Mouse (Mus musculus): ENCODE results near the gene Il21r. TPM values are rescaled to one million over a fixed set of nuclear protein-coding genes. Genes with fewer than 3 reads are reported as not detected.

Il21r gene
- total RNA-seq, 2 experiments from 2014 or later = 0.09 to 0.10 TPM

DNA sequence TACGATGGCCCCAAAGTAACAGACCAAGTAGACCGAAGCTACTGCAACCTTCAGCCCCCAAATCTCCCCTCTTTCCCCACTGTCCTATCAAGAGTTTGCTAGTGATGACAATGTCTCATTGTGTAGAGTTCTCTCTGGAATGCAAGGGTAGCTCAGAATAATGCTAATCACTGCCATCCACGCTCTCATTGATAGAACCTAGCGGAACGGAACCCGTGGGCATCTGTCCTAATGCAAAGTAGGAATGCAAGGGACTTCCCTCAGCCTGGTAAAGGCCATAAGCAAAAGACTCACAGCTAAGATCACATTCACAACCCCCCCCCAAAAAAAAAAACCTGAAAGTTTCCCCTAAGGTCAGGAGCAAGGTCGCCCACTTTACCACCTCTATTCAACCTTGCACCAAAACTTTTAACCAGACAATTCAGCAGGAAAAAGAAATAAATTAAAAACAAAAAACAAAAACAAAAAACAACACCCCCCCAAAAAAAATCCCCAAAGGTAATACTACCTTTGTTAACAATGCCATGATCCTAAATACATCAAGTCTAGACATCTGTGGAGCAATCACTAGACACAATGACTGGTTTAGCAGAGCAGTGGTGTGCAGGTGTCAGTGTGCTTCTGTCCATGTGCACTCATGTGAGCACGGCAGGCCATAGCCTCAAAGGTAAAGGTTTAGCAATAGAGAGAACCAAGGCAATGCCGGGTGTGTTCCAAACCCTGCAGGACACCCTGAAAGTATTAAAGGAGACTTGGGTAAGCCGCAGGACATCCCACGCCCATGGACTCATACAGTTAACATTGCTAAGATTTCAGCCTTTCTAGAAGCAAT is 5.5 kb upstream of the Il21r start:
- no peak for DNase-seq
- intact Hi-C loops (cut with DNase I; ENCODE audit: low total_unique reads) = no loop called here

- DNase-seq = no peak
- intact Hi-C loops (cut with DNase I; ENCODE audit: low total_unique reads) = no loop called here
Measured at GRCm38 (mm10) chr7:125599373-125599973, 3.8 kb upstream of the Il21r start.

DNA sequence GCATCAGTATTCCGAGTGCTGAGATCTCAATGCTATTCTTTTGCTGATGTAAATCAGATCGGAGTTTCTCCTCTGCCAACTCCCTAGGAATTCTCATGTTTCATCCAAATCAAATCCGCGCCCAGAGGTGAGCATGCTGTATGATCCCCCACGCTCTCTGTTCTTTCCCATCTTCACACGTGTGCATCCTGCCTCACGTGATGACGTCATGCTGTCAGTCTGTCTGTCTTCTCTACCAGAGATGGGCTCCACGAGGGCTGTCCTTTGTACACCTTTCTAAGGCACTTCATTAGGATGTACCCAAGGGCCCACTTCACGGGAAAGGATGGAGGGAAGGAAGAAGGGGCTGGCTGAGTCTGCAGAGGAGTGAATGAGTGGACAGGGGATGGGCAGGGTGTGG is 3.1 kb upstream of the Il21r start:
- DNase-seq = no peak
- intact Hi-C loops (cut with DNase I; ENCODE audit: low total_unique reads) = no loop called here

DNA sequence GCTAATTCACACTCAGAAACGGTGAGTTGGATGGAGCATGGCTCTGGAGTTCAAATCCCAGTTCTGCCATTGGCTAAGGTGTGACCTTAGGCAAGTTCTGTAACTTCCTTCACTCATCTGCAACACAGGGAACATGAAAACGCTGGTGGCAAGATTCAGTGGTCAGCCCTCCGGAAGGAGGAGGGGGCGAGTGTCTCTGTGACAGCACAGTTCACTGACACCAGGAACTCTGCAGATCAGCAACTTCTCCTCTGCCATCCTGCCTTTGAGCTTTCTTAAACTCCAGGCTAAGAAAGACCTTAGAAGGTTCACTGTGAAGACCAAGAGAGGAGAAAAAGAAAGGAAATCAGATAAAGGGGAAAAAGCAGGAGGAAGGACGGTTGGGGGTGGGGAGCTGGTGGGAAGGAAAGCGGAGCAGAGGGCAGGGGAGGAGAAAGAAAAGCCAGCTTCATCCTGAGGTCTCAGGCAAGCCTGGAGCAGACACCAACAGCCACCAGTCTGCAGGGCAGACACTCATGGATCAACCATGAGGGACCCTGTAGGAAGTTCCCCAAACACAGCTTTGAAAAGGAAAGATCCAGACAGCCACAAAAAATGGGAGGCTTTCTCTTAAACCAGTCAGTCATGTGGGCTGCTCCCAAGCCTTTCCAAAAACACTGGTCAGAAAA is 2.5 kb upstream of the Il21r start:
- intact Hi-C loops (cut with DNase I; ENCODE audit: low total_unique reads) = no loop called here
- DNase-seq = no peak

DNA sequence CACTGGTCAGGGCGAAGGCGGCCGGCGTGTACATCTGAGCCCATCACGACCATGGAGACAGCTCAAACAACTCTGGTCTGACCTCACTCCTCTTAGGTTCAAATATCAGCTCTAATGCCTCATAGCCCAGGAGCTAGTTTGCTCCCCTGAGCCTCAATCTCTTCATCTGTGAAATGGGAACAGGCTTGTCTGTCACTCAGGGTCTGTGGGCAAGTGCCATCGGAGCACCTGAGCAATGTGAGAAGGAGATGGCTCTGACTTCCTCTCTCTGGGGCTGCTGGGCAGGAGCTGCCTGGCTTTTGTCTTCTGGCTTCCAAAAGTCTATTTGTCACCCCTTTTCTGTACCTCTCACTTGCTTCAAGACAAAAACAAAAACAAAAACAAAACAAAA is 2.0 kb upstream of the Il21r start:
- DNase-seq = no peak
- intact Hi-C loops (cut with DNase I; ENCODE audit: low total_unique reads) = no loop called here

GRCm38 (mm10) chr7:125601821-125602448 is 1.3 kb upstream of the Il21r start:
- DNase-seq = no peak
- intact Hi-C loops (cut with DNase I; ENCODE audit: low total_unique reads) = no loop called here

DNA sequence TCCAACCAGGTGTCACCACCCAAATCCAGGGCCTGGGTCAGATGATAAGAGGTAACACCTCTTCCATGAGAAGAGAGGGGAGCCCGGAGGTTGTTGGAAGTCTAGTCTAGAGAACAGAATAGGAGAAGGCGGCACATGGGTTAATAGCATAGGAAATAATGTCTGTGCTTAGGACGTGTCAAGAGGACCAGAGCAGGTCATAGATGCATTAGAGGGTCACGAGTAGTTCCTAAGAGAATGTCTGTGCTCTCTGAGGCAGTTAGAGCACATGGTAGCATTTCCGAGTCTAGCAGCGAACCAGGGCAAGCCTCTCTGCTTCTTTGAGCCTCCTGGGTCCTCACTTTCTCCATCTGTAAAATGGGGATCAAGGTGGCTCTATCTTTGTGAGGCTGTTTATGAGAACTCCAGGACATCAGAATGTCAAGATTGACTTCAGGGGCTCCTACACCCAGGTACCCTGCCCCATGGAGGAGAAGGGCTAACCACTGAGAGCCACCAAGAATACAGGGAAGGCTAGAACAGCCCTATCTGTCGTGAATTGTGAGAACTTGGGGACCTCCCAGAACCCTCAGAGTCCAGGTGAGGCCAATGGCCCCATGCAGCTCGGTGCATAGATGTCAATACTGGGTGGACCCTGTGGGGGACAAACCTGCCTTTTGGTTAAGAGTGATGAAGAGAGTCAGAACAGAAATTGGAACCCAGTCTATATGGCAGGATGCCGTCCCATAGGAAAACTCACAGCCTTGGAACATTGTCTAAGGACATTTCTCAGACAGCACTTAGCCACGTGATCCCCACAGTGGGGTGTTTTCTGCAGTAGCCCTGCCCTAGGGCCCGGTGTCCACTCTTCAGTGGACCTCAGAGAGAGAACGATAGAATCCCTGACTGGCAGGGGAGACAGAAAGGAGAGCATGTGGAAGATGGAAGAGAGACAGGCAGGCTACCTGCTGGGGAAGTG is 1.4 kb downstream of the Il21r start:
- no peak for DNase-seq

DNA sequence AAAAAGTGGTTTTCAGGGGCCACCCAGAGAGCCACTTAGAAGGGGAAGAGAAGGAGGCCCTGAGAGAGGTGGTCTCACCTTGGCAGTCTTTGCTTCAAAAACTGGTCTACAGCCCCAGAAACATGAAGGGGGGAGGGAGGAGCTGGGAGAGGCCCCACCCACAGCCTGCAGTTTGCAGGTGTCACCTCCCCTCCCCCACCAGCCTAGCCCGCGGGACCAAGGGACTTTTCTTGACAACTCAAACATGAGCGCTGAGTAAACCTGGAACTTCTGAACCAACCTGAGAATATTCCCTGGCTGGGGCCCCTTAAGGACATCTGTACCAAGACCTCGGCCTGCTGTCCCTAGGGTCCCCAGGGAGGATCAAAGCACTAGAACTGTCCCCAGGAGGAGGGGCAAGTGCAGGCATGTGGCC is 2.5 kb downstream of the Il21r start:
- intact Hi-C loops (cut with DNase I; ENCODE audit: low total_unique reads) = no loop called here
- no peak for DNase-seq

More for the DNA sequence above, 1.4 kb downstream of the Il21r start:
- intact Hi-C loops (cut with DNase I; ENCODE audit: low total_unique reads) = no loop called here

DNA sequence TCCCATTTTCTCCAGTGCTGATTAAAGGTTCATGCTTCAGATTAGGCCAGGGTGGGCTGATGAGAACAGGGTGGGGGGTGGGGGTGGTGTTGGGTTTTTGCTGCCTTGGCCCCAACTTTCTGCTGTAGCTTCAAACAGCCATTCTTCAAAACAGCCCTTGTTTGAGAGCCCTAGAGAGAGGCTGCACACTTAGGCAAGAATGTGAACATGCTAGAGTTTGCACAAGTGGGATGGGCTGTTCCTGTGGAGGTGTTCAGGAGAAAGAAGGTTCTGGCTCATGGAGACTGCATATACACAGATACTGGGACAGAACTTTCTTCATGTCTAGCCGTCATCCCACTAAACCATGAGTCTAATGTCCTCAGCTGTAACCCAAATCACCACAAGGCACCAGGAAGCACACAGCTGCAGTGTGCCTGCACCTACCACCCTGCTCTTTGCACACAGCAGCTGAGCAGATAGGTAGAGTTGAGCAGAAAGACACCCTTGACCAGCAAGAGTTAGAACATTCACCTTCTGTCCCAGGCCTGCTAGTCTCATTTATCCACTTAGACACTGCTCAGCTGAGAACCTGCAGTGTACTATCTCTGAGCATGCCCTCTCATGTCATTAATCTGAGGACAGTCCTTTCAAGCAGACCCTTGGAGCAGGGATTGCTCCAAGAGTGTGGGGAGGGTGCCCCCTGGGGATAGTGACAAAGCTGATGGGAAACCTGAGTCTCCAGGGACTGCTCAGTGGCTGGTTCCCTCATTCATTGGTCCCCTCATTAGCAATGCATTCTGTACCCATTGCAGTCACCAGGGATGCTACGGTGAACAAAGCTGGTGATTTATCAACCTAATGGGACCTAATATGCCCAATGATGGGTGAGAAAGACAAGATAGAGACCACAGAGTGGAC is 3.3 kb downstream of the Il21r start:
- DNase-seq = no peak
- intact Hi-C loops (cut with DNase I; ENCODE audit: low total_unique reads) = no loop called here

GRCm38 (mm10) chr7:125607384-125608182 is 4.4 kb downstream of the Il21r start:
- intact Hi-C loops (cut with DNase I; ENCODE audit: low total_unique reads) = no loop called here
- DNase-seq = no peak

GRCm38 (mm10) chr7:125608183-125608688 is 5.0 kb downstream of the Il21r start:
- DNase-seq = no peak
- intact Hi-C loops (cut with DNase I; ENCODE audit: low total_unique reads) = no loop called here

- no peak for DNase-seq
- intact Hi-C loops (cut with DNase I; ENCODE audit: low total_unique reads) = no loop called here
Measured at GRCm38 (mm10) chr7:125613579-125613978, 10.3 kb downstream of the Il21r start.

GRCm38 (mm10) chr7:125615453-125615852 is 12.2 kb downstream of the Il21r start:
- intact Hi-C loops (cut with DNase I; ENCODE audit: low total_unique reads) = no loop called here
- DNase-seq = no peak

- intact Hi-C loops (cut with DNase I; ENCODE audit: low total_unique reads) = no loop called here
- DNase-seq = no peak
Measured at GRCm38 (mm10) chr7:125618016-125618415, 14.8 kb downstream of the Il21r start.

- intact Hi-C loops (cut with DNase I; ENCODE audit: low total_unique reads) = no loop called here
Measured at GRCm38 (mm10) chr7:125620077-125620476, 16.8 kb downstream of the Il21r start.

DNA sequence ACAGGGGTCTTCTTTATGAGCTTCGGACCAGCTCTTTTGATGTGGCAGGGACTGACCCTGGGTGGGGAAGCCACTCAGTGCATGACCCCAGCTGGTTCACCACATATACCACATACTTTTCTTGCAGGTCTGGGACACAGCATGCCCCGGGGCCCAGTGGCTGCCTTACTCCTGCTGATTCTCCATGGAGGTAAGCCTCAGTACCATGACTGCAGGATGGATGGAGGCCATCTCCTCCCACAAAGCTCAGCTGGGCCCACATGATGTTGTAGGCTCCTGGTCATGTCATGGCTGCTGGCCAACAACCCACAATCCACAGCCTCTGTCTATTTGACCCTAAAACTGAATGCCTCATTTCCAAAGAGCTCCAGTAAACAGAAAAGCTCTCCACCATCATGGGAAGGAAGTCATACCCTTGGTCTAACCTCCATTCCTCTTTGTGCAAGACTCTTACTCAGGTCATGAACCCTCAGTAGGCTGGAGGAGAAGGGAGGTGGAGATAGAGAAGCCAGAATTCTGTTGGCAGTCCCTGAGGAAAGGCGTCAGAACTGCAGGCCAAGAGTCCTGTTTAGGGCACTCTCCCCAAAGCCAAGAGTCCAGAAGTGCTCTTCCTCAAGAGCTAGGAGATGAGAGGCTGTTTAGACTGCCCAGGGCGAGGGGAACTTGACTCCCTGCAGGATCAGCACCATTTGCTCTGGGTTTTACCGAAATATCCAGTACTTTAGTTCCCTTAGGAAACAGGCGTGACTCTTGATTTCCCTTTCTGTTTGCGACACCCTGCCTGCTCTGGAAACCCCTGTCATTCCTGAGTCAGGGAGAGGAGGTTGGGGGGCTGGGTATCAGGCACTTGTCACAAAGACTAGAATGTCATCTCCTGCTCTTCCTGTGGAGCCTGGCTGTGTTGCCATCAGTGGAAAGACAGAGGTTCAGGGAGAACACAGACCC is 19.8 kb downstream of the Il21r start:
- no peak for DNase-seq

More at GRCm38 (mm10) chr7:125620077-125620476, 16.8 kb downstream of the Il21r start:
- no peak for DNase-seq

More for the DNA sequence above, 19.8 kb downstream of the Il21r start:
- intact Hi-C loops (cut with DNase I; ENCODE audit: low total_unique reads) = no loop called here

Measured in gastrocnemius, postnatal 14 days (tissue).